Mouse (Mus musculus) cerebellum, adult 8-10 months (tissue): Measurements from ENCODE around the gene Fbxo28.
A peak's percentile ranks its signal among the peaks of the same experiment; 100 is the strongest.

Experiments used
- DNase-seq: peaks from one replicate; pipeline ENCODE4 v3.0.0; 2022

Fbxo28 gene

DNA sequence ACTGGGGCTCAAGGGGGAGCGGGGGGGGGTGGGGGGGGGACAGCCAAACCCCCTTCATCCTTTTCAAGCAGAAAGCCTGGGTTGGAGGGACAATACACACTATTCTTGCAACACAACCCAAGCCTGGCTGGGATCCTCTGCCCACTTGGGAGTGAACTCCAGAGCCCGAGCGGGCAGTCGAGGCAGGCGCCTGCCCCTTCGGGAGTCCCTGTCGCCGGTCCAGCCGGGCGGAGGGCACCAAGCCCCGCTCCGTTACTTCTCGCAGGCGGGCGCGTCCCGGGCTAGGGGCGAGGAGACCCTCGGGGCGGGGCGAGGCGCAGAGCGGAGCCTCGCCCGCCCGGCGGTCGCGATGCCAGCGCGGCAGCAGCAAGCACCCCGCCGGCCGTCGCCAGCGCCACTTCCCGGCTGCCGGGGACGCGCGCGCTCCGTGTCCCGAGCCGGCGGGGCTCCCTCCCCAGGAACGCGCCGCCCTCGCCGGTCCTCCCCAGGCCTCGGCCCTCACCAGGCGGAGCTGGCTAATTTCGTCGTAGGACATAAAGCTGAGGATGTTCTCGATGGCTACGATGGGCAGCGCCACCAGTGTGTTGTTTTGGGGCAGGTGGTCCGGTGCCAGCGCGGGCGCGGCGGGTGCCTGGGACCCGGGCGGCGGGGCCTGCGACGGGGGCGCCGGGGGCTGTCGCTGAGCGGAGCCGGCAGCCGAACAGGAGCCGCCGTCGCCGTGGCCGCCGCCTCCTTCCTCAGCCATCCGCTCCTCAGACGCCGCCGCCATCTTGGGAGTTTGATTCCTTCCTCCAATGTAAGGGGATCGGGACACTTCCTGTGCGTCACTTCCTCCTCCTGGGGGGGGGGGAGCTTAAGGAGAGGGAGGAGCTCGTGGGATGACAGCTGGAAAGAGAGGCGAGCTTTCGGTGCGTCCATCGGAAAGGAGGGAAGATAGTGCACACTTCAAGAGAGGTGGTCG is at the start of gene Fbxo28:
Fbxo28 (minus strand) TSS at position 809 of the 961 bp plus-strand sequence.
- DNase-seq: peak; percentile 84

DNA sequence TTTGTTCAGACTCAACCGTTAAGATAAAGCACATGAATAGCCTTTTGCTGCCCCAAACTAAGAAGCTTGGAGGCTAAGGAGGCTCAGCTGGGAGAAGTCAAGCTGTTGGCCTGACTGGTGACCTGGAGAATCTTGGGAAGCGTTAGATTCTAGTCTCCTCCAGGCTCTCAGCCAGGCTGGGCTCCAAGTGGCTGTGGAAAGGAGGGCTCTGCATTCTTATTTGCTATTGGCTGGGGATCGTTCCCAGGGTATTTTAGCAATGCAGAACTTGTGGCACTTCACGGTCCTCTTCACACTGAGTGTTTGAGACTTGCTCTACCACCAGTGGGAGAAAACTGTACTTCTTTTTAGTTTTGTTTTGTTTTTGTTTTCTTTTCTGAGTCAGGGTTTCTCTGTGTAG is 47.3 kb upstream of the Fbxo28 start:
- DNase-seq: no peak

DNA sequence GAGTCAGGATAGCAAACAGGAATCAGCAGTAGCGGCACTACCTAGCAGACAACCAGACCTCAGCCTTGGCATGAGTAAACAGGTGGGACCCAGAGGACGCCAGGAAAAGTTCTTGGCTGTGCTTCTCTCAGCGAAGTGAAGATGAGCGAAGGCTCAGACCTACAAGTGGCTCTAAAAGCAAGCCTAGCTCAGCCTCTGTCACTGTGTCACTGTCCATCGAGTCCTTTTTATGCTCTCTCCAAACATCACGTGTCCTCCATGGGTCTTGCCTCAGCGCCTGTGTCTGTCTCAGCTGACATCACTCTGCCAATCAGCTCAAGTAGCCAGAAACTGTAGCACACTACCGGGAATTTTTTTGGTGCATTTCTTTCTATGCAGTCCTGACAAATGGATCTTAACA is 45.0 kb upstream of the Fbxo28 start:
- DNase-seq: no peak

DNA sequence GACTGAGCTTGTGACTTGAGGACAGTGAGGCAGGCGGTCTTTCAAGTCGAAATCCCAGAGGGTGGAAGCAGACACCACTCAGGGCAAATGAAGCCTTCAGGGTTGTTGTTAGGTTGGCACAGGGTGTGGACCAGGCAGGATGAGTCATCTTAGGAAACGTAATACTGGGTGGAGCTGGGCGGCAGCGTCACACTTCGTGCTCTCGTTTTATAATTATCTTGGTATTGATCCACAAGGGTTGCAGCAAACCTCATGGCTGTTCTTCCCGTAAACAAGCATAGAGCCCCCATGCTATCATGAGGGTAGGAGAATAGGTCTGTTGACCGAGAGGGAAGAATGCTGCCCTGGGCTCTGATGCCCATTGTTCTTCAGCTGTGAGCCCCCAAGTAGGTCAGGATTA is 41.7 kb upstream of the Fbxo28 start:
- no peak for DNase-seq

DNA sequence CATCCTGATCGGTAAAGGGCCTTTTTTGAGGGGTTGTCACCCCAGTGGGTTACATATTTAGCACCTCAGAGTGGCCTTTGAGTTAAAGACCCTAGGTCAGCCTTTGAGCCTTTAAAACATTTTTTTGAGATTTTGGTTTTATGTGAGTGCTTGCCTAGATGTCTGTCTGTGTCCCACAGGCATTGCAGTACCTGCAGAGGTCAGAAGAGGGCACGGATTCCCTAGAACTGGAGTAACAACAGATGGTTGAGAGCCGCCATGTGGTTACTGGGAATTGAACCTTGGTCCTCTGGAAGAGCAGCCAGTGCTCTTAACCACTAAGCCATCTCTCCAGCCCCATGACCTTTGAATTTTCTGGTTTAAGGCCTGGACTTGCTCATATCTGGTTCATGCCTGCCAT is 39.9 kb upstream of the Fbxo28 start:
- no peak for DNase-seq

DNA sequence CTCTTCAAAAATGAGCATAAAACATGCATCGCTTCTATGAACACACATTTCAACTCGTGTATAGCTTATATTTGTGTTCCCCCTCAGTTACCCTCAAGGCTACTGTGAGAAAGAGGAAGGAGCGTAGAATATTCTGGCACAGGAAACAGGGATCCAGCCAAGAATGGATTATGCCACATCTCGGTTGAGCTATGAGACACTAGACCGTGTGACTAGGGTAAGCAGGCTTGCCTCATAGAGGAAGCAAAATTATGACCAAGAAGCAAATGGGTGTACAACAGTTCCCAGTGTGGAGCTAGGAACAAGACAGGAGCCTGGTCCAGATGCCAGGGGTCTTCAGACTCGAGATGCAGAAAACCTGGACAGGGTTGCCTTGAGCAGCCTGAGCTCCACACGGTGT is 39.3 kb upstream of the Fbxo28 start:
- no peak for DNase-seq

DNA sequence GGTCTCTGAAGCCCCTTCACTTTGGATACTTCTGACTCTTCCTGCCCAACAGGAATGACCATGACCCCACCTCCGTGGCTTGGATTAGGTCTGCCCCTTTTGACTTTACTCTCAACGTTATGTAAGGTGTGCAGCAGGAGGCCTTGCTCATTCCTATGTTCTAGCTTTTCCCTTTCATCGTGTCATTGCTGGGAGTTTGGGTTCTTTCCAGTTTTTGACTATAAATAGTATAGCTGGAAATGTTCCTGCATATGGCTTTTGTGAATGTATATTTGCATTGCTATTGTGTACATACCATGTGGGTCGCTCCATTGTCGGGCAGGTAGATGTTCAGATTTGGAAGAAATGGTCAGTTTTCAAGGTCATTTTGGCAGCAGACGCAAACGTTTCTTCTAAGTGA is 37.4 kb upstream of the Fbxo28 start:
- no peak for DNase-seq

DNA sequence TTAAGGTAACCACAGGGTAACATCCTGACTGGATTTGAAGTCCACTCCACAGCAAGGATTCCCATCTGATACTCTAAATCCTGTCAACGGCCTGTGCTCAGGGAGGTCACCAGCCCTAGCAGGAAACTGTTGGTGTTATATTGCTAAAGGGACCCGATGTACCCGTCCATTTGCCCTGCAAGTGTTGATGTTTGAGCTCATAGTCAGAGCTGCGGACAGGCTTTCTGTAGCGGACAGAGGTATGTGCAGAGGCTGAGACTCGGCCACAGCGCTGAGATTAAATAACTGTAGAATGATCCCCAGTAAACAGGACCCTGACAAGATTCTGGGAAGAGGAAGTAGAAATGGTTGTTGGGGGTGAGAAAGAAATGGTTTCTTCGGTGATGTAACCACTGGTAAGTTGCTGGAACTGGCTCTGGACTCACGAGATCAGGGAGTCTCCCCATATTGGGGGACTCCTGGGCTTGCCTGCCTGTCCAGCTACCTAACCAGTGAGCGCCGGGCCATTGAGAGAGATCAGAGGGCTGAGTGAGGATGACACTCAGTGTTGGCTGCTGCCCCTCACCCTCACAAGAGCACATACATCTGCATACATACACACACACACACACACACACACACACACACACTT is 36.9 kb upstream of the Fbxo28 start:
- DNase-seq: no peak

DNA sequence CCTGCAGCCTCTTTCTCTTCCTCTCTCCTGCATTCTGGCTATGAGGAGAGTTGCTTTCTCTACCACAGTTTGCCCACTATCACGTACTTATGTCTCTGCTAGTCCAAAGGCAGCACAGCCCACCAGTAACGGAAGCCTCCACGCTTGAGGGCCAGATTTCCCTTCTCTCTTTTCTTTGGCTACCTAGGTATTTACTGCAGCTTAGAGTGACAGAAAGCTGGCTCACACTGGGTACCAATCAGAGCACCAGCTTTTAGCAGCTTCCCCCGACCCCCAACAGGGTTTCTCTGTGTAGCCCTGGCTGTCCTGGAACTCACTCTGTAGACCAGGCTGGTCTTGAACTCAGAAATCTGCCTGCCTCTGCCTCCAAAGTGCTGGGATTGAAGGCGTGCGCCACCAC is 36.1 kb upstream of the Fbxo28 start:
- no peak for DNase-seq

DNA sequence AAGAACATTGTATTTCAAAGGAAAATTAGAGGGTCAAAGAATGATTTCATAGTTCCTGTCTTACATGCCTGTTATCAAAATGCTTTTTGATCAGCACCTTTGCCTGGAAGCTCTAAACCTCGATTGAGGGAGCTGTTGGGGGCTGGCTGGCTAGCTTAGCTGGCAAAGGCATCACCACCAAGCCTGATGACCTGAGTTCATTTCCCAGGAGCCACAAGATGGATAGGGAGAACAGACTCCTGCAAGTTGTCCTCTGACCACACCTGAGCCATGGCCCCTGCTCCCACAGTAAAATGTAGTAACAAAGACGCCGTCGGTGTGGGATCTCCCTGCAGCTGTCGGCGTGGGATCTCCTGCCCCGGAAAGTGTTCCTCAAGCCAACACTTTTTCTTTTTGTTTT is 35.4 kb upstream of the Fbxo28 start:
- DNase-seq: no peak

DNA sequence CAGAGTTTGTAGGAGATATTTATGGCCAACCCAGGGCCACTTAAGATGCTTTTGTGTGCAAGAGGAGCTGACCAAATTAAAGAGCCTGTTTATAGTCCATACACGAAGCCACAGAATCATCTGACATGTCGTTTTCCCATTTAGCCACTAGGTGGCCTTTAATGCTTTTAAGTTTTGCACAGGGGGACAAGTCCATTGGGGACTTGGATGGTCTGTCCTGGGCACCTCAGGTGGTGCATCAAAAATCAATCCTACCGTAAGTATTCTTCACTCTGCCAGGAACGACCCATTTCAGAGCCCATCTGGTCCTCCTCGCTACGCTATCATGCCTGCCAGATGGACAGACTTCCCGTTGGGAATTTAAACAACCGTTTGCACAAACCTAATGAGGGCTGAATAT is 34.8 kb upstream of the Fbxo28 start:
- peak; percentile 64 for DNase-seq

DNA sequence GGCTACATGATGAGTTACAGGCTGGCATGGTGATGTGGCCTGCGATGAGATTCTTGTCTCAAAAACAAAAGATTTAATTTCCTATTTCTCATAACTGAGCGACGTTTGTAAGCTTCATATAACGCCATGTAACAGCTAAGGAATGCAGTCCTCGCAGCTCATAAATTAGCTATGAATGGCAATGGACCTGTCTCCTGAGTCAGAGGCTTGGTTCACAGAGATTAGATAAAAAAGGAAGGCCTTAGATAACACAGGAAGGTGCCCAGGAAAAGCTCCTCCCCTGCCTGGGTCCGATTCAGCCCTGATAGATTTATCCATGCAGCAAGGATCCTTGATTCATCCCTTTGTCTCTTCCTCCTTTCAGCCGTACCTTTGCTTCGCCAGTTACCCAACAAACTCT is 30.5 kb upstream of the Fbxo28 start:
- DNase-seq: no peak

DNA sequence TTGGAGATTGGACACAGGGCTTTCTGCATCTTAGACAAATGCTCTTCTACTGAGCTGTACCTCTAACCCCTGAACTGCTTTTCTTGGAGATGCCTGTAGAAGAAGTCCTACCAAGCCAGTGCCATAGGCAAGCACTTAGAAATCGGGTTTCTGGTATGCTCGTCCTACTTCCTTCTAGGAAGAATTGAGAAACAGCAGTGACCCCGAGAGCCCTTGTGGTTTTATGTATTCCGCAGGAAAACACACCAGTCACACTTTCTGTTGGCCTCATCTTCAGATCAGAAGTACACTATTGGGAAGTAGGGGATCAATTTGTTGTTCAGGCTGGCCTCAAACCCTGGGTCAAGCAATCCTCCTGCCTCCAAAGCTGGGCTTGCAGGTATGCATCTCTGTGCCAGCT is 28.0 kb upstream of the Fbxo28 start:
- no peak for DNase-seq

DNA sequence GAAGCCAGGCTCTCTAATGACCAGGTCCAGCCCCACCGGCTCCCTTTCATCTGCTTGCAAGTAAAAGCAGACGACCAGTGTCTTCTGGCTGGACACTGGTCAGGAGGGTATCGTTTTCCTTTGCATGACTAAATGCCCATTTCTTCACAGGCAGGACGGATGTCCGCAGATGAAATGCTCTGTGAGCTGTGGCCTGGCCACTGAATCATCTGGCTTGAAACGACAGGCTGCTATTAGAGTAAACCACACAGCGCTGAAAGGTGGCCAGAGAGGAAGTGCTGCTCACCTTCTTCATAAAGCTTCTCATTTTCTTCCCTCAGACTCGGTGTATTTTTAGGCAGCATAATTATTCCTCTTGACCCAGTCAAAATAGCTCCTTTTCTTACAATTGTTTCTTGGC is 27.4 kb upstream of the Fbxo28 start:
- DNase-seq: no peak

DNA sequence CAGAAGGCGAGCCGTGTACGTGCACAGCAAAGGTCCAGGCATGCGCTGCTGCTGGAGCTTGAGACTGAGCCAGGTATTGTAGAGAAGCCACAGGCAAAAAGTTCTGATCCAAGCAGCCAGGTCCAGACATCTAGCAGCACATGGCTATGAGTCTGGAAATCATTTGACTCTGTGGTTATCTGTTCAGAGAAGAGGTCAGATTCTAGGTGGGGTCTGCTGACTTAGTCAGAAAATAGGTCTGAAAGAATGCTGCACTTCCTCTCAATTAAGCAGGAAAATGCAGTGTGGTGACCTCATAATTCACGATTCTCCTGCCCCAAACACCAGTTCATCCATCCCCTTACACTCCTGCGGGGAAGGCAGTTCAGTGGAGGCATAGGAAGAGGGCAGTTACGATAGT is 26.9 kb upstream of the Fbxo28 start:
- DNase-seq: no peak

DNA sequence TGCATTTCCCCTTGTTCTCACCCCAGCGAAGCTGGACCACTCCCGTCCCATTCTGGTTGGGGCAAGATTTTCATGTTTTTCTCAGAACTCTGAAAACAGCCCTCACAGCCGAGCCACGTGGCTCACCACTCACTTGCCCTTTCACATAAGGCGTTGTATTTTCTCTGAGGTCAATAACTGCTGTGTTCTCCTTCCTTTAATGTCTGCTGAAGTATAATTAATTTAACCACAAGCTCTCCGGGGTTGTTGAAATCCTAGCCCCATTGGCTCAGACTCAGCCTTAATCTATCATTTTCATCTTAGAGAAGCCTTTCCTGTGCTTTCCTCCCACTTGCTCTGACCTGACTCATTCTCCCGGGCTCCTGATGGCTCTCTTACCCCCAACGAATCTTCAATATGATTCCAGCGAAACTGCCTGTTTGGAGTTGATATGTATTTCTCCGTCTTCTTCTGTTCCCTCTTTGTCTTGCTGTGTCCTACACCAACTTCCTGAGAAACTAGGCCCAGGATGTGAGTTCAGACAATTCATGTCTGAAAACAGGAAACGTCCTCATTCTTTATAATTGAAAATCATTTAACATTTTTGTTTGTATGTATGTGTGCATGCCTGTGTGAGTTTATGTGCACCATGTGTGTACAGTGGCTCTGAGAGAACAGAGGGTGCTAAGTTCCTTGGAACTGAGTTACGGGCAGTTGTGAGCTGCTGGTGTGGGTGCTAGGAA is 22.4 kb upstream of the Fbxo28 start:
- no peak for DNase-seq

DNA sequence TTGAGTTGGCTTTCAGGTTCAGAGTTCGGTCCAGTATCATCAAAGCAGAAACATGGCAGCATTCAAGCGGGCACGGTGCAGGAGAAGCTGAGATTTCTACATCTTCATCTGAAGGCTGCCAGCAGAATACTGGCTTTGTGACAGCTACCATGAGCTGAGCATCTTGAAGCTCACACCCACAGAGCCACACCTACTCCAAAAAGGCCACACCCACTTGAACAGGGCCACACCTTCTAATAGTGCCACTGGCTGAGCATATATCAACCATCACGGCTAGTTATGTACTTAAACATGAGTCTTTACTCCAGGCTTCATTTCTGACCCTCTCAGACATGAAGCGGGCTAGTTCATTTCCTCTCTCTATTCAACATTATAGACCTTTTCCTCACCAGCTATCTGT is 21.3 kb upstream of the Fbxo28 start:
- DNase-seq: no peak

DNA sequence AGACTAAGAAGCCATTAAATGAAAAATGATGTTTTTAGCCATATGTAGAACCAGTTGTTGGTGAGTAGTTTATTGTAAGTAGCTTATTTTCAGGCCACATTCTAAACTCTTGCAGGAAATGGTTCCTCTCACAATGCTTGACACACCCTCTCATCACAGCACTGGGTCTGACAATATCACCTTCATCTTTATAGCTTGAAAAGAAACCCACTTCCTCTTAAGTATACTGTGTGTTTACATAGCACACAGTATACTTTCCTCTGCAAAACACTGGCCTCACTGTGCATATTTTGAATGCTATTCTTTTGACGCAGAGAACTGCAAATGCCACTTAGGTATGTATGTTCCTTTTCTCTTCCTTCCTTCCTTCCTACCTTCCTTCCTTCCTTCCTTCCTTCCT is 16.7 kb upstream of the Fbxo28 start:
- DNase-seq: no peak

DNA sequence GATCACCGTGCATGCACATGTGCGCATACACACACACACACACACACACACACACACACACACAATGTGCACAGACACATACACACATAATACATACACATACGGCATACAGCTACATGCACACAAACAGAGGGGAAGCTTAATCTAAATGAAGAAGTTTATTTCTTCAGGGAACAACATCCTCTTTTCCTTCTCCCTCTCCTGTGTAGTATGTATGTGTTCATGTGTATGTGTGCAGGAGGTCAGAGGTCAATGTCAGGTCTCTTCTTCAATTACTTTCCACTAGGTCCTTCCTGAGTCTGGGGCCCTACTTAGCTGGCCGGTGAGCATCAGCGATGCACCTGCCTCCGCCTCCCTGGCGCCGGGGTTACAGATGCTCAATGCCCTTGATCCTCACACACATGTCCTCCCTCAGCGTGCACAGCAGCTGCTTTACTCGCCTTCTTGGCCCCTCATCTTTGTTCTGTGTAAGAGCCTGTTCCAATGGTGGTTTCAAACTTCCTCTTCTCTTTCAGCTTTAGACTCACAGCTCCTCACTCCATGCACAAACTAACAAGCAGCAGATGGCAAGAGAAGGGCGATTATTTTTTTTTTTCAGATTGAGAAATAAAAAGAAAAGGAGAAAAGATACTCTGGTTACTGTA is 13.2 kb upstream of the Fbxo28 start:
- no peak for DNase-seq

DNA sequence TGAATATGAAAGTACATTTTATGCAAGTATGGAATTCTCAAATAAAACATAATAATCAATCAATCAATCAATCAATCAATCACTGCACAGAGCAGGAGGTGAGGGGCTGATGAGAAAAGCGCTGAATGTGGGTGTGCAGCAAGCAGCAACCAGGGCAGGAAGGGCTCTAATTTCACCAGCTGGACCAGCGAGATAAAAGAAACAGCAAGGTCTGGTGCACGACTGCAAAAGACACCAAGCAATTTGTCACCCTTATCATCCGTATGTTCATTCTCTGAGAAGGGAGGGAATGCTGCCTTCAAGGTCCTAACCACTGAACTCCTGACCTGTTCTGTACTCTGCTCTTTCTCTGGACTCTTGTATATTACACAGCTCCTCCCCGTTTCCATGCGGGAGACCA is 8.1 kb upstream of the Fbxo28 start:
- DNase-seq: no peak

DNA sequence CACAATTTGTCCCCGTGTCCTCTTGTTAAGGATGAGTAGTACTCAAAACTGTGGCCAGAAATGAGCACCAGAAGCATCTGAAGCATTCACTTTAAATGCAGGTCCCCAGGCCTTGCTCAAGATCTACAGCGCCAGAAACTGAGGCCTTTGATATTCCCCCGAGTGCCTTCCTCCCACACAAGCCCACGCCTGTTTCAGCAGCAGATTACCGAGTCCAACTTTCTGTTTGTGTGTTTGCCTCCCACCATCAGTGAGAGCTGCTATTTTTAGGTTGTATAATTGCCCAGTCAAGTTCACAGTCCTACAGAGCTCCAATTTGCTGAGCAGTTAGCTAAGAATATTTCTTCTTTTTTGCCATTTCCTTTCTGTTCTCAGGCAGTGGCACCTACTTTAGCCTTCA is 5.1 kb upstream of the Fbxo28 start:
- DNase-seq: no peak

DNA sequence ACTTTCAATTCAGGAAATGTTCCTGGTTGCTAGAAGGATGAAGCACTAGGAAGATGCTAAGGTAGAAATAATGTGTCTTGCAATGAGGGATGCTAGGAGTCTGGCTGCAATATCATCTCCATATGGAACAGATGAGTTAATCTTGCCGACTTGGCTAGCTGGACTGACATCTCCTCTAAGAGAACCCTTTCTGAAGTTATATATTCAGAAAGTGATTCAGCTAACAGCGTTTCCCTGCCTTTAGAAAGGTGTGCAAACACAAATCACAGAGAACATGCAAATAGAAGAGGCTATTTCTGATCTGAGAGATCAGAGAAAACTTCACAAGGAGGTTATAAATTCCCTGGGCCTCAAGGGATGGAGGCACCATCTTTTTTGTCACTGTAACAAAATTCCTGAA is 4.4 kb upstream of the Fbxo28 start:
- no peak for DNase-seq

DNA sequence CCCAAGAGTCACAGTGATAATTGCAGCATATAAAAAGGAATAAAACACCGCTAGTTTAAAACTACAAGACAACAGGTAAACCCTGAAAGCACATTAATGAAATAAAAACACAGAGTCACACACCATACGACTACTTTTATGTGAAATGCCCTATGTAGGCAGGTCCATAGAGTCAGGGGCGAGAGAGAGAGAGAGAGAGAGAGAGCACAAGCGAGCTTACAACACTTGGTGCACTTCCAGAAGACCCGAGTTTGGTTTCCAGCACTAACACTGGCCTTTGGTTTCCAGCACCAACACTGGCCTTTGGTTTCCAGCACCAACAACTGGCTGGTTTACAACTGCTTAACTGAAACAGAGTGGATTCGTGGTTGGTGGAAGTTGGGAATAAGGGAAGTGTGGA is 564 bp upstream of the Fbxo28 start:
- peak; percentile 11 for DNase-seq
